Mouse (Mus musculus) midbrain, embryonic 10.5 days (tissue): ENCODE results near the gene Brpf3. TPM values are rescaled to one million over a fixed set of nuclear protein-coding genes. Genes with fewer than 3 reads are reported as not detected.
A peak's percentile ranks its signal among the peaks of the same experiment; 100 is the strongest.

Source experiments
- DNase-seq: peaks from one replicate; pipeline ENCODE4 v3.0.0-alpha.2; 2017; ENCODE audit warnings: low spot score
- H3K27ac ChIP-seq: fragments of 300-500 bp; sonication (generic); replicated peaks from 2 replicates; pipeline ENCODE4 v1.5.1; 2016; ENCODE audit warnings: mild to moderate bottlenecking
- H3K27me3 ChIP-seq: fragments of 300-500 bp; sonication (generic); 2 replicates; pipeline ENCODE4 v1.6.1; 2016; ENCODE audit warnings: low read depth, mild to moderate bottlenecking; ENCODE audit not compliant: poor library complexity, severe bottlenecking
- H3K36me3 ChIP-seq: fragments of 300-500 bp; sonication (generic); 2 replicates; pipeline ENCODE4 v1.6.1; 2016; ENCODE audit warnings: mild to moderate bottlenecking, moderate library complexity
- H3K4me1 ChIP-seq: fragments of 300-500 bp; sonication (generic); 2 replicates; pipeline ENCODE4 v1.6.1; 2016
- H3K4me3 ChIP-seq: fragments of 300-500 bp; sonication (generic); 2 replicates; pipeline ENCODE4 v1.5.1; 2016; ENCODE audit warnings: mild to moderate bottlenecking, moderate library complexity
- H3K9me3 ChIP-seq: fragments of 300-500 bp; sonication (generic); replicated peaks from 2 replicates; pipeline ENCODE4 v1.6.1; 2016; ENCODE audit warnings: mild to moderate bottlenecking
- WGBS: fragments of 180-500 bp; shearing (Covaris S2); methylation state at CpG from one replicate; pipeline ENCODE4 v1.1.7; 2016; 5-methylcytosine and 5-hydroxymethylcytosine counted together
- polyA plus RNA-seq: library from polyadenylated mRNA; unstranded; fragments of >200 nt; fragmentation: Nextera tagmentation; extraction: Ambion mirVana; gene quantifications from 2 replicates; pipeline ENCODE4 v1.2.1, GENCODE M21; 2016

Gene Brpf3
- polyA plus RNA-seq, 1 experiment from 2014 or later, result 8.3 TPM

DNA sequence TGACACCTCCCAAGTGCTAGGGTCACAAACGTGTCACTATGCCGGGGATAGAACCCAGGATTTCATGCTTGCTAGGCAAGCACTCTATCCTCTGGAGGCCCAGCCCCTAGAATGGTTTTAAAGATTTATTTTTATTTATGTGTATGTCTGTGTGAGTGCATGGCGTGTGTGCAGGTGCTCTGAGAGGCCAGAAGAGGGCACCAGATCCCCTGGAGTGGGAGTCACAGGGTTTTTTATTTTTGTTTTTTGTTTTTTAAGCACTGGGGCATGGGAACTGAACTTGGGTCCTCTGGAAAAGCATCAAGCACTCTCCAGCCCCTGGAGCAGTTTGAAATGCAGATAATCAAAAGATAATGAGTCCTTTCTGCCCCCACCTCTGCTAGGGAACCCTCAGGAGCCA lies 24.1 kb upstream of the Brpf3 start:
- 0 out of 2 replicates have a peak, but pooled peaks cover 3% of the 10 kb centered on the region for H3K9me3 ChIP-seq
- peaks cover 5% of the 10 kb centered on the region; the same call in 1 of the 2 replicates for H3K27me3 ChIP-seq
- H3K36me3 ChIP-seq, result no peaks in the 10 kb centered on the region
- 86% methylated on average over 3 of the region's 3 CpGs for WGBS
- H3K4me1 ChIP-seq, result 0 out of 2 replicates have a peak, but pooled peaks cover 4% of the 10 kb centered on the region
- H3K27ac ChIP-seq, result no peak overlapping the region
- no peak overlapping the region for H3K4me3 ChIP-seq
- no peak for DNase-seq

DNA sequence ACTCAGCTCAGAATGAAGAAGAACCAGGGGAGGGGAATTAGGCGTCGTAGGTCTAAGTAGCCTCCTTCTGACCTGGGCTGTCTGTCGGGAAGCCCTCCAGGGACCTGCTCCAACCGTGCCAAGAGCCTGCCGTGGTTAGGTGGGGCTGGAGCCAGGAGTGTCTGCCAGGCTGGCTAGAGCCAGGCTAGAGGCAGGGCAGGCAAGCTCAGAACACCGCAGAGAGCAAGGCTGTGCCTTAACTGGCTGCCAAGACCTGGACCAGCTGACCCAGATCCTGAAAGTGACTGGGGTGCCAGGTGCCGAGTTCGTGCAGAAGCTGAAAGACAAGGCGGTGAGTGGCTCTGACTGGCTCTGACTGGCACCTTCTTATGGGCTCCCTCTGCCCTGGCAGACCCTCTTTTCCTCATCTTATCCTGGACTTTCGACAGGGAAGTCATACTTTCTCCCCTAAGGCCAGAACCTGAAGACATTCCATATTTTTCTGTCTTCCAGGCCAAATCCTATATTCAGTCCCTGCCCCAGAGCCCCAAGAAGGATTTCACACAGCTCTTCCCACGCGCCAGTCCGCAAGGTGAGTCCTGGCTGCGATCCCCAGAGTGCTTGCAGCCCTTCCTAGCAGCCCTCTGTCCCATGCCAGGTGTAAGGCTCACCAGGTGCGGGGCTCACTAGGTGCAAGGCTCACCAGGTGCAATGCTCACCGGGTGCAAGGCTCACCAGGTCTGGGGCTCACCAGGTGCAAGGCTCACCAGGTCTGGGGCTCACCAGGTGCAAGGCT lies 23.5 kb upstream of the Brpf3 start:
- WGBS, result 89% methylated on average over 16 of the region's 16 CpGs
- no peak for DNase-seq
- Histone ChIP-seq H3K4me3 (no peak overlapping the region), H3K9me3 (0 out of 2 replicates have a peak, but pooled peaks cover 3% of the 10 kb centered on the region), H3K4me1 (0 out of 2 replicates have a peak, but pooled peaks cover 4% of the 10 kb centered on the region), H3K27ac (no peak overlapping the region), H3K27me3 (no peaks in the 10 kb centered on the region), H3K36me3 (no peaks in the 10 kb centered on the region)

DNA sequence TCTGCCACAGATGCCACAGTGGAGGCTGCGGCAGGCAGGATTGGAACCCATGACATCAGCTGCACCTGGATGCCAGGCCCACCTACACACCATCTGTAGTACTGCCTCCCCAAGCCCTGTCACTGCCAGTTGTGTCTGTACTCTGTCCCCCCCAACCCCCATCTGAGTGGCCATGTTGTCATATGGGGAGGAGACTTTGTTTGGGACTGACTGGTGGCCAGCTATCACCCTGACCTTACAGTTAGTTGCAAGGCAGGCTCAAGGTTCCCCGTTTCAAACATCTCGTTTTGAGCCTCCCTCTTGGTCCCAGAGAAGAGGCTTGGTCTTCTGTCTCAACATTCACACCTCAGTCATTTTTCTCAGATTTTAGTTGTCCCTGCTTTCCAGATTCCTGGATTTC lies 21.2 kb upstream of the Brpf3 start:
- H3K27ac ChIP-seq, result no peak overlapping the region
- no peak overlapping the region for H3K4me3 ChIP-seq
- DNase-seq, result no peak
- H3K36me3 ChIP-seq, result no peaks in the 10 kb centered on the region
- 90% methylated on average over 3 of the region's 3 CpGs for WGBS
- H3K27me3 ChIP-seq, result no peaks in the 10 kb centered on the region
- 0 out of 2 replicates have a peak, but pooled peaks cover 7% of the 10 kb centered on the region for H3K4me1 ChIP-seq
- H3K9me3 ChIP-seq, result no peaks in the 10 kb centered on the region

DNA sequence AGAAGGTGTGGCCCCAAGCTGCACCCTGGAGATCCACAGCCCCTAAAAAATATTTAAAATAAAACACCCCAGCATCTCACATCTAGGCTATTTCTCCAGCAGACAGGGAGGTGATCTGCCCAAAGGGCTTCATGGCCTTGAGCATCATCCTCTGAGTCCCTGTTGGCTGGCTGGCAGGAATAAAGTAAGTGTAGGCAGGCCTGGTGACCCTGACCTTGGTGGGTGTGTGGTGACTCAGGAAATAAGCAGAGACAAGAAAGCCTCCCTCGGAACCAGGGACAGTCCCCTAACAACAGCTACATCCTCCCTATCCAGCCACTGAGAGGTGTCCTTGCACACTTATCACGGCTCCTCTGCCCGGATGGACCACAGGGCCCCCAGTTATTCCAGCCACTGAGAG lies 20.1 kb upstream of the Brpf3 start:
- Histone ChIP-seq H3K9me3 (no peaks in the 10 kb centered on the region), H3K4me1 (0 out of 2 replicates have a peak, but pooled peaks cover 7% of the 10 kb centered on the region), H3K27me3 (no peaks in the 10 kb centered on the region), H3K4me3 (no peak overlapping the region), H3K27ac (no peak overlapping the region), H3K36me3 (no peaks in the 10 kb centered on the region)
- no peak for DNase-seq
- WGBS, result 83% methylated on average over 3 of the region's 3 CpGs

DNA sequence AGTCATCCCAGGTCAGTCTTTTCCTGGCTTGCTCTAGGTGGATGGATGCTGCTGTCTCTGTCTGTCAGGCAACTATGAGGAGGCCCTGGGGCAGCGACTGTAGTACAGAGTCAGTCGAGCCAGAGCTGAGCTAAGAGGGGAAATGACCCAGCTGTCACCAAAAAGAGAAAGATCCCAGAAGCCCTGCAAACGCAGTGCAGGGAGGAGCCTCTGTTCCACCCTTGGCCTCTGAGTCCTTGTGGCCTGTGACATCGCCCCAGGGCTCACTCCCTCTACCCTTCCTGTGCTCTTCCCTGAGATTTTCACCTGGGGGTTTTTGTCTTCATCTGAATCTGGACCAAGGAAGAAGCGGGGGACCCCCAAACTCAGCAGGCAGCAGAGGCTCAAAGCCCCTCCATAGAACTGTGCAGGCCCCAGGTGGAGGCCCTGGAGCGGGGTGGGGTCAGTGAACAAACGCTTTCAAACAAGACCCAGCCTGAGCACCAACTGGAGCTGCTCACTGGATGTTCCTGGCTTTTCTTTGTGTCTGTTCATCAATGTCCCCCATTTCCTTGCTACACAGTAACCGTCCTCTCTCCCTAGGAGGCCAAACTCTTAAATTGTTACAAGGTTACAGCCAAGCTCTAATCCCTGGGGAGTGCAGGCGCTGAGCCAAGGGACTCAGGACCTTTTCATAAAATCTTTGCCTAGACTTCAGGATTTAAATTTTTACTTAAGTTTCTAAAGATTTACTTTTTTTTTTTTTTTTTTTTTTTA lies 19.4 kb upstream of the Brpf3 start:
- no peaks in the 10 kb centered on the region for H3K36me3 ChIP-seq
- H3K27ac ChIP-seq, result no peak overlapping the region; the same call in 1 of the 2 replicates
- no peak overlapping the region for H3K4me3 ChIP-seq
- H3K9me3 ChIP-seq, result no peaks in the 10 kb centered on the region
- H3K27me3 ChIP-seq, result no peaks in the 10 kb centered on the region
- 55% methylated on average over 9 of the region's 9 CpGs for WGBS
- H3K4me1 ChIP-seq, result 0 out of 2 replicates have a peak, but pooled peaks cover 7% of the 10 kb centered on the region
- no peak for DNase-seq

DNA sequence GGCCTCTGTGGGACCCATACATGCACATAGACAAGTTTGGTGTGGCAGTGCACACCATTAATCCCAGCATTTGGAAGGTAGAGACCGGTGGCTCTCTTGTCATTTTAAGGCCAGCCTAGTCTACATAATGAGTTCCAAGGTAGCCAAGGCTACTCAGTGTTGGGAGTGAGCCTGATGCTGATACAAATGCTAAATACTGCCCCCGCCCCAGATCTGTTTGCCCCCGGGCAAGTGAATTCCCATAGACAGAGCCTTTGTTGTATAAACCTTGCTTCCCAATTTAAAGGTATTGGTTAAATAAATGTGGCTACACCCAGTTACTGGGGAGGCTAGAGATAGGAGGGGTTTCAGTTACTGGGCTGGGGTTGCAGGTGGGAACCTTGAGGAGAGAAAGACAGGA lies 15.9 kb upstream of the Brpf3 start:
- Histone ChIP-seq H3K27ac (no peak overlapping the region), H3K9me3 (no peaks in the 10 kb centered on the region), H3K4me3 (no peak overlapping the region), H3K36me3 (no peaks in the 10 kb centered on the region), H3K4me1 (0 out of 2 replicates have a peak, but pooled peaks cover 7% of the 10 kb centered on the region), H3K27me3 (no peaks in the 10 kb centered on the region)
- no peak for DNase-seq
- WGBS, result 92% methylated on average over 3 of the region's 3 CpGs

DNA sequence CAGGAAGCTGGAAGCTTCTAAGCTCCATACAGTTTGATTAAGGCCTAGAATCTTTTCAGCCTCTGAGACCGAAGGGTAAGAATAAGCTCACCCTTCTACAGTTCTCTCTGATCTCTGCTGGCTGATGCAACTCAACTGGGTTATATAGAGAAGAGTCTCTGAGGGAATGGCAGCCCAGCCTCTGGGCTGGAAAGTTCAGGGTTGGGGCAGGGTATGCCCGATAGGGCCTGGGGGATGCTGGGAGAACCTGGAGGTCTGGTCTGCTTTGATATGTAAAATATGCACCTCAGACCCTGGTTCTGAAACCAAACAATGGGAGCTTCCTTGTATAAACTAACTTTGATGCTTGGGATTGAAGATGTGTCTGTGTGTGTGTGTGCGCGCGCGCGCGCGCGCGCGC lies 13.4 kb upstream of the Brpf3 start:
- Histone ChIP-seq H3K4me1 (0 out of 2 replicates have a peak, but pooled peaks cover 3% of the 10 kb centered on the region), H3K9me3 (no peaks in the 10 kb centered on the region), H3K27me3 (no peaks in the 10 kb centered on the region), H3K27ac (no peak overlapping the region), H3K36me3 (no peaks in the 10 kb centered on the region), H3K4me3 (no peak overlapping the region)
- 96% methylated on average over 12 of the region's 12 CpGs for WGBS
- DNase-seq, result no peak

DNA sequence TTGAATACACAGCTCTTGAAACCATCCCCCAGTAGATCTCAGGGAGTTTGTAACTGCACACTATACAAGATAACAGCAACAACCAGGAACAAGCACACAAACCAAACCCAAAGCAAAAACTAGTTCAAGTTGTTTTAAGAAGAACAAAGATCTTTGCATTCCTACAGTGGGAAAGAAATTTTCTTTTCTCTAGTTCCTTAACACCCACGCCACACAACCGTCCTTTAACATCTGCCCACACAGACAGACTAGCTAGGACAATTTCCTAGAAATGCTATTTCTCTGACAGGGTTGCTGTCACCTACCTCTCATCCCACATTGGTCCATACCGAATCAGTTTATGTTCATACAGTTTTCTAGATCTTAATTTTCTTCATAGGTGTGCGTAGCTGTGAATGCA lies 3.9 kb upstream of the Brpf3 start:
- H3K4me1 ChIP-seq, result peaks cover 20% of the 10 kb centered on the region
- H3K27me3 ChIP-seq, result no peaks in the 10 kb centered on the region
- H3K27ac ChIP-seq, result no peak overlapping the region
- no peak overlapping the region for H3K4me3 ChIP-seq
- WGBS, result 94% methylated on average over 4 of the region's 4 CpGs
- no peak for DNase-seq
- H3K9me3 ChIP-seq, result no peaks in the 10 kb centered on the region; the same call in 1 of the 2 replicates
- no peaks in the 10 kb centered on the region for H3K36me3 ChIP-seq

DNA sequence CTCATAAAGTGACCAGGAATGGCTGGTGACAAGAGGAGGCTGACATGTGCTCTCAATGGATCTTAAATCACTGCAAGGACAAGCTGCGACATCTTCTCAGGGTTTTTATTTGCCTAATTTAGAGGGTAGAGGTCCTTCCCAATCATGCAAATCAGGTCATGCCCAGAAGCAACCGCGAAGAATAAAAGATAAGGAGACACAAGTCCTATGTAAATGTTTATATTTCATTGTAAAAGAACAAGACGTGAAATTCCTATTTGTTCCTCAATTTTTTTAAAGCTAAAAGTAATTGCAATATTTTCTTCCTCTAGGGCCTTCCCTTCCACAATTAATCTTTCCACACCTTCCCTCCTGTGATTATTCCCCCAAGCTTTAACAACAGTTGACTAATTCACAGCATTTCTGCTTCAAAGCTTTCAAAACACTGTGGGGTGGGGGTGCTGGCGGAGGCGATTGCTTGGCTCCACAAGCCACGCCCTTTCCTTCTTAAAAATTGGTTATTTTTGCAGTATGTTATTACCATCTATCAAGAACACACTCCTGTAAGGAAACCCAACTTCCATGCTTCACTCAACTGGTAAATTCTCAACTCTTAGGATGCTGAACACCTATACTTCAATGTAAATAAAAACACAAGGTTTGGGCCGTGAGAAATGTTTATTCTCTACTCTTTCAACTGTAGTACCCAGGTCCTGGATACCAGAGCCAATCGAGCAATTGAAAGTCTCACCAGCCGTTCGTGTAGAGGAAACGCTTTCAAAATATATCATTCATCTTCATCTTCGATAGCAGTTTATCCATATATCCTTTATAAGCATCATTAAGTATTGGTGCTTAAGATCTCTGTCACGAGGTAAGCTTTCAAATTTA lies 1.4 kb upstream of the Brpf3 start:
- Histone ChIP-seq H3K27me3 (no peaks in the 10 kb centered on the region), H3K4me3 (peak overlapping the region; percentile 88), H3K27ac (peak overlapping the region; percentile 100), H3K4me1 (peaks cover 34% of the 10 kb centered on the region), H3K9me3 (no peaks in the 10 kb centered on the region; the same call in 1 of the 2 replicates), H3K36me3 (peaks cover 6% of the 10 kb centered on the region; the same call in 1 of the 2 replicates)
- WGBS, result 30% methylated on average over 14 of the region's 14 CpGs
- DNase-seq, result no peak

DNA sequence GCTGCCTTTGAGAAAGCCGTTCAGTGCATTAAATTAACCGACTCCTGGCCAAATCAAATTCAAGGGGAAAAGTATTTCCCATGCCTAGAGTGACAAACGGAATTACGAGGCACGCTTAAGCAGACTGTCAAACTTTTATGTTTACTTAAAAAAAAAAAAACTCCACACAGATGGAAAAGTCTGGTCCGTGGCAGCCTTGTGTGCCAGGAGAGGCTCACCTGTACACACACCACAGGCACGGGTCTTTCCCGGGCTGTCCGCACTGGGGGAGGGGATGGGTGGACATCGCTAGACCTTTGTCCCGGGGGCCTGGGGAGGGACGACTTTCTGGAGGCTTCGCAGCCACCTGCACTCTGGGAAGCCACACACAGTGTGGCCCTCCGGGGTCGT lies 614 bp upstream of the Brpf3 start:
- H3K27me3 ChIP-seq, result no peaks in the 10 kb centered on the region
- WGBS, result under 1% methylated on average over 15 of the region's 15 CpGs
- peak overlapping the region; percentile 100 for H3K27ac ChIP-seq
- peaks cover 13% of the 10 kb centered on the region; the same call in 1 of the 2 replicates for H3K36me3 ChIP-seq
- H3K4me3 ChIP-seq, result peak overlapping the region; percentile 88
- H3K9me3 ChIP-seq, result no peaks in the 10 kb centered on the region; the same call in 1 of the 2 replicates
- peaks cover 34% of the 10 kb centered on the region for H3K4me1 ChIP-seq
- DNase-seq, result no peak

DNA sequence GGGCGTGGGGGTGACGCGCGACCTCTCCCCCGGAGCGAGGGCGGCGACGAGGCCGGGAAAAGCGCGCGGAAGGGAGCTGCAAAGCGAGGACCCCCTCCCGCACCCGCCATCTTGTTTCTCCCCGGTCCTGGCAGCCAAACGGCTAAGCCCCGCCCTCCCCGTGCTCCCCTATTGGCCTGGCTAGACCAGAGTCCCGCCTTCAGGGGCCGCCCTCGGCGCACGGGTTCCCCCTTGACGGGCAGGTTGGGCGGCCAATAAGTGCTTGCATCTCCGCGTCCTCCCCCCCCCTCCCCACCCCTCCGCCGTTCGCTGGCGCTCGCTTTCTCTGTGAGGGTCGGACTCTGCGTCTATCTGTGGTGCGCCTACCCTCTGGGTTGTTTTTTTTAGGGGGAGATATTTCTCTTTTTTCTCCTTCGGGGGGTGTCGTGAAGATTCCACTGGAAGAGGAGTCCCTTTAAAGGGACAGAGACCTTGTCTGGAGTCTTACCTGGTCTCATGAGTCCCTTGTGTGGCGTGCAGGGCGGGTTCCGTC lies 650 bp downstream of the Brpf3 start:
- H3K36me3 ChIP-seq, result peaks cover 25% of the 10 kb centered on the region
- H3K4me1 ChIP-seq, result peaks cover 34% of the 10 kb centered on the region
- peak overlapping the region; percentile 88 for H3K4me3 ChIP-seq
- H3K27me3 ChIP-seq, result no peaks in the 10 kb centered on the region
- 1% methylated on average over 34 of the region's 42 CpGs for WGBS
- peak overlapping the region; percentile 100 for H3K27ac ChIP-seq
- H3K9me3 ChIP-seq, result no peaks in the 10 kb centered on the region
- peak; percentile 100 for DNase-seq

DNA sequence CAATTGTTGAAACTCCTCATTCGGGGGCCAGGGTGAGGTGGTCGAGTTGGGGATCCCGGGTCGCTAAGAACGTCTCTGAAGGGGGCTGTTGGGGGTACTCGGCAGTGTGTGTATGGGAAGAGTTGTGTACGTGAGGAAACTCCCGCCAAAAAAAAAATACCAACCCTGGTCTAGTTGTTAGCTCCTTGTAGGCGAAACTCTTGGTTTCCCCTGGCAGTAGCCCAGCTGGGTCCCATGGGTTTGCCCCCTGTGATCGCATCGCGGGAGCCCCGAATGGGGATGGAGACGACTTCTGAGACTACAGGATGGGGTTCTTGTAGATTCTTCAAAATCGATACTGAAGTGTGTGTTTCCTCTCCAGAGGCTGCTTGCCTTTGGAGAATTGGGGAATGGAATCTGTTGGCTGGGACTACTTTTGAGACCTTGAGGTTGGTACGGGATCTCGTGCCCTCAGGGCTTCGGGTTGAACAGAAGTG lies 1.2 kb downstream of the Brpf3 start:
- Histone ChIP-seq H3K9me3 (no peaks in the 10 kb centered on the region), H3K36me3 (peaks cover 30% of the 10 kb centered on the region), H3K4me1 (peaks cover 34% of the 10 kb centered on the region), H3K27ac (peak overlapping the region; percentile 100), H3K27me3 (no peaks in the 10 kb centered on the region), H3K4me3 (peak overlapping the region; percentile 88)
- DNase-seq, result no peak
- WGBS, result 2% methylated on average over 18 of the region's 18 CpGs
